Mouse (Mus musculus) ZHBTc4 (cell line): ENCODE measurements at regions not wholly inside any gene's neighbourhood (a gene's known extent, or its start where the extent isn't known, plus 50 kb on each side); places are given as distances from the start of the nearest gene placed in this dataset.
A peak's percentile ranks its signal among the peaks of the same experiment; 100 is the strongest.

Experiments
- DNase-seq: peaks from one replicate; pipeline ENCODE4 v3.0.0-alpha.2; 2011; ENCODE audit warnings: low read depth, low spot score

- no peak for DNase-seq
Measured at GRCm38 (mm10) chr5:45270679-45271078, 179.4 kb downstream of the Qdpr start.

GRCm38 (mm10) chr5:45269391-45269790 lies 180.6 kb downstream of the Qdpr start:
- no peak for DNase-seq

GRCm38 (mm10) chr5:45266914-45267313 lies 183.1 kb downstream of the Qdpr start:
- DNase-seq, result no peak

GRCm38 (mm10) chr5:45258486-45258885 lies 191.6 kb downstream of the Qdpr start:
- DNase-seq, result no peak

GRCm38 (mm10) chr5:45256256-45256999 lies 193.6 kb downstream of the Qdpr start:
- DNase-seq, result no peak

GRCm38 (mm10) chr5:45231856-45232255 lies 218.2 kb downstream of the Qdpr start:
- DNase-seq, result no peak

GRCm38 (mm10) chr5:45230097-45230496 lies 219.9 kb downstream of the Qdpr start:
- DNase-seq, result no peak

GRCm38 (mm10) chr5:45229477-45229876 lies 220.6 kb downstream of the Qdpr start:
- DNase-seq, result no peak

- DNase-seq, result no peak
Measured at GRCm38 (mm10) chr5:45228226-45228927, 221.7 kb downstream of the Qdpr start.

GRCm38 (mm10) chr5:45220272-45220916 lies 229.6 kb downstream of the Qdpr start:
- DNase-seq, result no peak

GRCm38 (mm10) chr5:45219558-45219957 lies 230.5 kb downstream of the Qdpr start:
- DNase-seq, result no peak

GRCm38 (mm10) chr5:45219101-45219500 lies 230.9 kb downstream of the Qdpr start:
- DNase-seq, result no peak

- no peak for DNase-seq
Measured at GRCm38 (mm10) chr5:45214475-45214874, 235.6 kb downstream of the Qdpr start.

GRCm38 (mm10) chr5:45198408-45198807 lies 251.6 kb downstream of the Qdpr start:
- no peak for DNase-seq

- DNase-seq, result no peak
Measured at GRCm38 (mm10) chr5:45196159-45196558, 253.9 kb downstream of the Qdpr start.

GRCm38 (mm10) chr5:45192287-45192686 lies 257.7 kb downstream of the Qdpr start:
- DNase-seq, result no peak

GRCm38 (mm10) chr5:45173035-45173755 lies 276.8 kb downstream of the Qdpr start:
- DNase-seq, result peak; percentile 5

- no peak for DNase-seq
Measured at GRCm38 (mm10) chr5:45159194-45159593, 290.8 kb downstream of the Qdpr start.

- no peak for DNase-seq
Measured at GRCm38 (mm10) chr5:45154936-45155335, 295.1 kb downstream of the Qdpr start.

- peak; percentile 4 for DNase-seq
Measured at GRCm38 (mm10) chr5:45144186-45144585, 305.9 kb downstream of the Qdpr start.

- no peak for DNase-seq
Measured at GRCm38 (mm10) chr5:45137198-45137973, 312.6 kb downstream of the Qdpr start.
